Mouse (Mus musculus): ENCODE data around the gene H2-K1.

H2-K1 gene

DNA sequence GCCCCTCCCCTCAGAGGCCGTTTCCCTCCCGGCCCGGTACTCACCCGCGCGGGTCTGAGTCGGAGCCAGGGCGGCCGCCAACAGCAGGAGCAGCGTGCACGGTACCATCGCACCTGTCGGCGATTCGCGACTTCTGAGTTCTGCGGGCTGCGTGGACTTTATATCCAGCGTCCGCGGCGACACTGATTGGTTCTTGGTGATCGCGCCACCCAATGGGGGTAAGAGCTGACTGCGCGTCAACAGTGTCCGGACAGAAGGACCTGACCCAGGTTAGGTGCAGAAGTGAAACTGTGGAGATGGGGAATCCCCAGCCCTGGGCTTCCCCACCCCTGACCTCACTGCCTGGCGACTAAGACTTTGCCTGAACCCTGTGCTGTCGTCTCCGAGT lies at the start of gene H2-K1:
TSS of gene H2-K1 (minus strand) at position 198 of the 388 bp plus-strand sequence.
- peak; percentile 45 to 54 for DNase-seq (ENCODE audit: low spot score in 2 of 2)

DNA sequence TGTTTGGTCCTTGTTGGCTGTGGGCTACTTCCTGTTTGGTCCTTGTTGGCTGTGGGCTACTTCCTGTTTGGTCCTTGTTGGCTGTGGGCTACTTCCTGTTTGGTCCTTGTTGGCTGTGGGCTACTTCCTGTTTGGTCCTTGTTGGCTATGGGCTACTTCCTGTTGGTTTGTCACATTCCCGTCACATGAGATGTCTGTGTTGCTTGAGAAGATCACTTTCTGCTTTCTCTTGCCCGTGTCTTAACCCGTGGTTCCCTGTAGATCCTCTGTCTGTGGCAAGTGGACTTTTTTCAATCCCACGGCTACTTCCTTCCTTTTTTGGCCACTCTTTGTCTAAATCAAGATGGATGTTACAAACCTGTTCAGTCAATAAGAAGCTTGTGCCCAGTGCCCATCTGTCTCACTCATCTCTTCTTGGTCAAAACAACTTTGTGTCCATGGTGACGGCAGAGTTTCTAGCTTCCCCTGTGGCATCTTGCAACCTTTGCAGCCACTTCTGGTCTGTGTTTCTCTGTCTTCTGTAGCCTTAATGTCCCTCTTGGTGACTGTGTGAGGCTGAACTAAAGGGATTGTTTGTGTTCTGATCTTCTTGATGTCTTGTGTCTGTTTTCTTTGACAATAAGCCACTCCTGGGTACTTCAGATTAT lies 47.4 kb upstream of the H2-K1 start:
- no peak for DNase-seq (ENCODE audit: low spot score in 2 of 2)

- DNase-seq (ENCODE audit: low spot score in 2 of 2), result no peak
Measured at GRCm38 (mm10) chr17:34045941-34046340, 45.8 kb upstream of the H2-K1 start.

- DNase-seq (ENCODE audit: low spot score in 2 of 2), result no peak
Measured at GRCm38 (mm10) chr17:34039562-34040450, 39.7 kb upstream of the H2-K1 start.

GRCm38 (mm10) chr17:34038878-34039561 lies 38.9 kb upstream of the H2-K1 start, which contains the start of gene Col11a2:
TSS of gene Col11a2 (plus strand) at chr17:34039437.
- DNase-seq (ENCODE audit: low spot score in 2 of 2), result no peak

DNA sequence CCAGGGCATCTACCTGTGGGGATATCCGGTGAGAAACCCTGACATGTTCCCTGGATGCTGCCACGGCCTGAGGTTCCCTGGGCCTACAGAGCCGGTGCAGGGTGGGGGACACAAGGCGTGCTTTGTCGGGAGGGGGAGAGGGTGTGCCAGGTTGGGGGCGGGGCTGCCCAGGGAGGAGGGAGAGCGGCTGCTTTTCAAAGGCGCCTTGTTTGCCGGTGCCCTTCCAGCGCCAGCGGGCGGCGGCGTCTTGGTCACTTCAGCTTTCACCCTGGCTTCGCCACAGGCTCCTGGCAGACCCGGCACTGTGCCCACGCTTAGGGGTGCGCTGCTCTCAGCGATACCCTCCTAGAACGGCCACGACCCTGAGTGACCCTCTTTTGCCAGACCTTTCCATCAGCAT lies 38.3 kb upstream of the H2-K1 start:
- no peak for DNase-seq (ENCODE audit: low spot score in 2 of 2)

- DNase-seq (ENCODE audit: low spot score in 2 of 2), result no peak
Measured at GRCm38 (mm10) chr17:34037241-34037640, 37.1 kb upstream of the H2-K1 start.

GRCm38 (mm10) chr17:34036647-34037046 lies 36.5 kb upstream of the H2-K1 start:
- DNase-seq (ENCODE audit: low spot score in 2 of 2), result no peak

DNA sequence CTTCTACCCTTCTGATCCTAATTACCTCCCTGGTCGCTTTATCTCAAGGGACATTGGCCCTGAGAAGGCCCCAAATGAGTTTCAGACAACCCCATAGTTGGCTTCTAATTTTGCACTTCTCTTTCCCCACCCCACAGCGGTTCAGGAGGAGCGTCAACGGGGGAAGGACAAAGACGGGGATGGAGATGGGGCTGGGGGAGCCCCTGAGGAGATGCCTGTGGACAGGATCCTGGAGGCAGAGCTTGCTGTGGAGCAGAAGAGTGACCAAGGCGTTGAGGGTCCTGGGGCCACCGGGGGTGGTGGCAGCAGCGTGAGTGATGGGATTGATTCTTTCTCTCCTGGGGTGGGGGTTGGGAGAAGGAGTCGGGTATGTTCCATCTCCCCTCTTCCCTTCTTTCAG lies 35.4 kb upstream of the H2-K1 start:
- no peak for DNase-seq (ENCODE audit: low spot score in 2 of 2)

- DNase-seq (ENCODE audit: low spot score in 2 of 2), result peak in 1 of 2 experiments; percentile 69
Measured at GRCm38 (mm10) chr17:34034064-34034463, 33.9 kb upstream of the H2-K1 start.

DNA sequence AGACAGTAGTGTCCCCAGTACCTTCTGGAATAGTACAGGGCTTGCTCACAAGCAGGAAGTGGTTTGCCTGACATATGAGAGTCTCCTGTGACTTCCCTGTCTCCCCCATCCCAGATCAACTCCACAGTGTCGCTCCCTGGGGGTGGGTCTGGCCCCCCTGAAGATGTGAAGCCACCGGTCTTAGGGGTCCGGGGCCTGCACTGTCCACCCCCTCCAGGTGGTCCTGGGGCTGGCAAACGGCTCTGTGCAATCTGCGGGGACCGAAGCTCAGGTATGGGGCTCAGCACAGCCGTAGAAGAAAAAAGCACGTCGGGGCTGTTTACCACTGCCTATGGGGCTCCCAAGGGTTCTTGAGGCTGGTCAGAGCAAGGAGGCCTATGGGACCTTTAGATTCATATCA lies 33.3 kb upstream of the H2-K1 start:
- DNase-seq (ENCODE audit: low spot score in 2 of 2), result no peak

- no peak for DNase-seq (ENCODE audit: low spot score in 2 of 2)
Measured at GRCm38 (mm10) chr17:34032806-34033205, 32.7 kb upstream of the H2-K1 start.

- no peak for DNase-seq (ENCODE audit: low spot score in 2 of 2)
Measured at GRCm38 (mm10) chr17:34032174-34032632, 32.1 kb upstream of the H2-K1 start.

DNA sequence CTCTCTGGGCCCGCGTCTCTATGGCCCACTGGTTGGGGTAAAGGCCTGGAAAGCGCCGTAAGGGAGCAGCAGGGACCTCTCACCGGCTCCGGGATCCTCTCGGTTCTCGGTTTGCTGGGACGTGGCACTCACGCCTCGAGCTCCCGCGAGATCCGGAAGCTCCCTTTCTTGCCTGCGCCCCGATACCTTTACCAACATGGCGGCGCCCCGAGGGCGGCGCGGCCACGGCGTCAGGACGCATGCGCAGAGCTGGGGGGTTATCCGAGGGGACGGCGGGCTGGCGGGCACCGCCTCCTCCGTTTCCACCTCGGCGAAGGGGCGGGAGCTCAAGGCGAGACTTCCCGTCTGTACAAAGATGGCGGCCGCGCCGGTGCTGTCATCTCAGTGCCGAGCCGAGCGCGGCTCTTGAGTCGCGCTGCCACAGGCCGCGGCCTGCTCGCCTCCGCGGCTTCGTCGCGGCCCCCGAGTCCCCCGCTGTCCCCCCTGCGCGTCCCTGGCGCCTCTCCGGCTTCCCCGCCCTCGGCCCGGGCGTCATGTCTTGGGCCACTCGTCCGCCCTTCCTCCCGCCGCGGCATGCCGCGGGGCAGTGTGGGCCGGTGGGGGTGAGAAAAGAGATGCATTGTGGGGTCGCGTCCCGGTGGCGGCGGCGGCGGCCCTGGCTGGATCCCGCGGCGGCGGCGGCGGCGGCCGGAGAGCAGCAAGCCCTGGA lies 31.5 kb upstream of the H2-K1 start, which contains the start of the genes Slc39a7 and Rxrb:
TSS of gene Slc39a7 (minus strand) at position 218 of the 709 bp plus-strand sequence.
TSS of gene Rxrb (plus strand) at position 348 of the 709 bp plus-strand sequence.
- peak; percentile 99 to 100 for DNase-seq (ENCODE audit: low spot score in 2 of 2)

DNA sequence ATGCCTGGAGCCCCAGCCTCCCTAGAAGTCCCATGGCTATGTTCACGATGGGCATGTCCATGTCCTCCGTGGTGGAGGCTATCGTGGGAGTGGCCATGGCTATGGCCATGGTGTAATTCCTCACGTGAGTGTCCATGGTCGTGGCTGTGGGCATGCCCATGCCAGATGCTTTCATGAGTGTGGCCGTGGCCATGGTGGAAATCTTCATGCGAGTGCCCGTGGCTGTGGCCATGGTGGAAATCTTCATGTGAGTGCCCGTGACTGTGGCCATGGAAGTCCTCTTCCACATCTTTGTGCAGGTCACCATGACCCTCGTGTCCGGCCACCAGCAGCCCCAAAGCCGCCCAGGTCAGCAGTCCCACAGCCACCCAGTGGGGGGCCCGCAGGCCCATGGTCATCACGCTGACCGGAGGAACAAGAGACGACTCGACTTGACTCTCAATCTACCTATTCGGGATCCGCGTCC lies 30.7 kb upstream of the H2-K1 start:
- DNase-seq (ENCODE audit: low spot score in 2 of 2), result peak in 1 of 2 experiments; percentile 20

- DNase-seq (ENCODE audit: low spot score in 2 of 2), result peak in 1 of 2 experiments; percentile 16
Measured at GRCm38 (mm10) chr17:34029890-34030595, 29.9 kb upstream of the H2-K1 start.

DNA sequence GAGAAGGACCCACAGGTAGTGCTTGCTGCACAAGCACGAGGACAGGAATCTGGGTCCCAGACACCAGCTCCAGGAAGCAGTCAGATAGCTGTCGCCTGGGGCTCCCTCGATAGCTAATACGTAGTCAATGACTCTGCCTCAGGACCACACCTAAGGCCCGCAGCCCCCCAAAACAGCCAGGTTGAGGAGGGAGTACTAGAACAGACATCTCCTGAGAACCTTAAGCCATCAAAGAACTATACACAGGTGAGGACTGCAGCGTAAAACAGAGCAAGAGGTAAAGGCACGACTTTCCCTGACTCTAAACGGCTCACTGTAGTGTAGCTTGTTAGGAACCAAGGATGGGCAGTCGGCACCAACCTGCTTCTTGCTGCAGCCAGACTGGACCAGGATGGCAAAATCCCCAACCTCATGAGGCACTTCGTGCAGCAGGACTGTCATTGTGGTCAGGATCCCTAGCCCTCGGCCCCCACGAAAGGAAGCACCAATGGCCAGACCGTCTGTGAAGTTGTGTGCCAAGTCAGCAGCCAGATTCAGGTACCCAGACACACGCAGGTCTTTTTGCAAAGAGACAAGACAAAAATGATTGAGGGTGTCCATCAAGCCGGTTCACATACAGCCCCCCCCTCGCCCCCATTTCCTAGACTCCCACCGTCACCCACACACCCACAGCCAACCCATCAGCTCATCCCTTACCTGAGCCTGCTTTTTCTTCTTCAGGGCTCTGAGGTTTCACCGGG lies 29.2 kb upstream of the H2-K1 start:
- peak in 1 of 2 experiments; percentile 19 for DNase-seq (ENCODE audit: low spot score in 2 of 2)

- DNase-seq (ENCODE audit: low spot score in 2 of 2), result no peak
Measured at GRCm38 (mm10) chr17:34028501-34029149, 28.5 kb upstream of the H2-K1 start.

- peak; percentile 76 to 91 for DNase-seq (ENCODE audit: low spot score in 2 of 2)
Measured at GRCm38 (mm10) chr17:34027656-34028223, 27.6 kb upstream of the H2-K1 start, which contains the start of gene H2-Ke6. TSS of gene H2-Ke6 (minus strand) at chr17:34028060.

Measured in cerebellum, postnatal 4 days (tissue).